Mouse (Mus musculus): ENCODE results near the gene 1190005I06Rik.

Gene 1190005I06Rik

GRCm38 (mm10) chr8:120572534-120572933 is 74.9 kb downstream of the 1190005I06Rik start:
- DNase-seq = peak; percentile 39

- no peak for DNase-seq
These were observed 75.9 kb downstream of the 1190005I06Rik start for GRCm38 (mm10) chr8:120571561-120571960.

GRCm38 (mm10) chr8:120569939-120570715 is 77.3 kb downstream of the 1190005I06Rik start:
- DNase-seq = peak; percentile 87

- no peak for DNase-seq
These were observed 78.3 kb downstream of the 1190005I06Rik start for GRCm38 (mm10) chr8:120569123-120569522.

- DNase-seq = no peak
These were observed 79.2 kb downstream of the 1190005I06Rik start for GRCm38 (mm10) chr8:120568164-120568798.

GRCm38 (mm10) chr8:120567731-120568130 is 79.7 kb downstream of the 1190005I06Rik start:
- peak; percentile 31 for DNase-seq

- no peak for DNase-seq
These were observed 80.8 kb downstream of the 1190005I06Rik start for GRCm38 (mm10) chr8:120566681-120567080.

GRCm38 (mm10) chr8:120565151-120565711 is 82.2 kb downstream of the 1190005I06Rik start:
- no peak for DNase-seq

- DNase-seq = peak; percentile 49
These were observed 83.3 kb downstream of the 1190005I06Rik start for GRCm38 (mm10) chr8:120563851-120564837.

- DNase-seq = no peak
These were observed 84.1 kb downstream of the 1190005I06Rik start for GRCm38 (mm10) chr8:120563348-120563724.

- DNase-seq = peak; percentile 25
These were observed 84.6 kb downstream of the 1190005I06Rik start for GRCm38 (mm10) chr8:120562680-120563347.

GRCm38 (mm10) chr8:120561539-120562435 is 85.6 kb downstream of the 1190005I06Rik start:
- peak; percentile 87 for DNase-seq

GRCm38 (mm10) chr8:120560535-120560934 is 86.9 kb downstream of the 1190005I06Rik start:
- DNase-seq = no peak

GRCm38 (mm10) chr8:120559654-120560053 is 87.8 kb downstream of the 1190005I06Rik start:
- no peak for DNase-seq
